ENCODE assay signal across 8 mouse cellular contexts in the genomic region with DNA sequence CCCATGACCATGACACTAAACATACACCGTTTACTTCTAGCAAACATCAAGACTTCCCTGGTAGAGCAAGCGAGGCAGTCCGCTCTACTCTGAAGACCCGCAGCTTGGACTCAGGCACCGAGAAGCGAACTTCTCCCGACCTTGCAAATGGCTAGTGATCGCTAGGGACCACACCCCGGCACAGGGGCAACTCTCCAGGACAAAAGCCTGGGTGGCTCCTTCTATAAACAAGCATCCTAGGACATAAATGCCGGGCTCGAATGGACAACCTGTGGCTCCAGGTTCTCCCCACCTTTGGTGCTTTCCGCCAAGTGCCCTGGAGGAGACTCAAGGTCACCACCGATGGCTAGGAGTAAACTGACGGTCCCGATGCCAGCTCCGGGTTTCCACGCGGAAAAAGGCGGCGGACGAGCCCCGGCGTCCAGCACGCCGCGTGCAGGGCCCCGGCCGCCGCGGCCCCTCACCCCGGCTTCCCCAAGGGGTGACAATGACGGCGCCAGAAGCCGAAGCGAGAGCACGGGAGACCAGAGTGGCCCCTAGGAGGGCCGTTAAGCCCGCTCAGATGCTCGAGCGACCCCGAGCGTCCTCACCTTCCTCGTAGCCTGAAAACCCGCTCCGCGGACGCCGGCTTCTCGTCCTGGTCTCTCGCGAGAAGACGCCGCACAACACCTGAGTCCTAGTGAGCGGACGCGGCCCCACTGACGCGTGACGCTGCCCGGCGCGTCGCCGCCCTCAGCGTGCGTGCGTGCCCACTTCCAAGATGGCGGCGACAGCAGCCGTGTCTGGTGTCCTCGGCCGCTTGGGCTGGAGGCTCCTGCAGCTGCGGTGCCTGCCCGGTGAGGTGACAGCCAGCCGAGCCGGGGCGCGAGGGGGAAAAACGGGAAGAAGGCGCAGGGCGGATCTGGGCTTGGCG. TPM values are rescaled to one million over a fixed set of nuclear protein-coding genes. Genes with fewer than 3 reads are reported as not detected.
A peak's percentile ranks its signal among the peaks of the same experiment; 100 is the strongest.
DNase-seq lines count a peak whose midpoint lies in the region; ATAC-seq and TF ChIP-seq lines count a peak whose summit lies in the region.

Gene Coq9, plus strand, starts transcription at position 660 of the 913 bp plus-strand sequence.
Gene Ciapin1, minus strand, starts transcription at position 697 of the 913 bp plus-strand sequence.

- H3K4me2 ChIP-seq in embryonic facial prominence, embryonic 13.5 days: peak within 1 kb of the TSS; percentile 88
- H3K4me2 ChIP-seq in limb, embryonic 13.5 days (replicated peaks): peak within 1 kb of the TSS; percentile 91
- H3K4me2 ChIP-seq in midbrain, embryonic 16.5 days (ENCODE audit: low read length): peak within 1 kb of the TSS; percentile 94

- ATAC-seq in embryonic facial prominence, embryonic 13.5 days (ENCODE audit: insufficient number of reproducible peaks, insufficient read depth, low FRiP score, low TSS enrichment, low read depth): peak; percentile 96
- peak; percentile 97 for ATAC-seq in limb, embryonic 13.5 days (ENCODE audit: low FRiP score, low read depth)
- peak; percentile 98 for ATAC-seq in midbrain, embryonic 16.5 days

- no peak for TF ChIP-seq CTCF in heart, adult 2 months (IDR thresholded peaks at IDR 0.05)

- DNase-seq in 3134 (ENCODE audit: extremely low read depth, insufficient read length, low spot score): peak; percentile 97
- peak; percentile 96 for DNase-seq in adrenal gland, postnatal 36 days
- peak; percentile 95 to 96 for DNase-seq in heart, adult 2 months
- peak; percentile 94 to 96 for DNase-seq in kidney, adult 8-10 months
- peak; percentile 93 to 97 for DNase-seq in spleen, postnatal 10 days (ENCODE audit: low spot score in 2 of 2)

- no peaks in the 10 kb centered on the region for H3K9me3 ChIP-seq in embryonic facial prominence, embryonic 13.5 days
- no peaks in the 10 kb centered on the region for H3K9me3 ChIP-seq in limb, embryonic 13.5 days
- no peaks in the 10 kb centered on the region for H3K9me3 ChIP-seq in midbrain, embryonic 16.5 days (replicated peaks; ENCODE audit: control insufficient read depth, low read length, poor library complexity, severe bottlenecking)

- WGBS in embryonic facial prominence, embryonic 13.5 days: 1% methylated on average over 82 of the region's 82 CpGs
- WGBS in heart, adult 2 months: under 1% methylated on average over 82 of the region's 82 CpGs
- under 1% methylated on average over 82 of the region's 82 CpGs for WGBS in limb, embryonic 13.5 days
- WGBS in midbrain, embryonic 16.5 days: under 1% methylated on average over 82 of the region's 82 CpGs

- peak; percentile 46; the same call in 1 of the 2 replicates for TF ChIP-seq EP300 in heart, adult 2 months (IDR thresholded peaks at IDR 0.05; ENCODE audit: insufficient read depth, low read depth, low read length)

- H3K9ac ChIP-seq in embryonic facial prominence, embryonic 13.5 days: peak within 1 kb of the TSS; percentile 96
- peak within 1 kb of the TSS; percentile 99 for H3K9ac ChIP-seq in heart, adult 2 months (ENCODE audit: low read depth, low read length)
- peak within 1 kb of the TSS; percentile 88 for H3K9ac ChIP-seq in limb, embryonic 13.5 days
- H3K9ac ChIP-seq in midbrain, embryonic 16.5 days (ENCODE audit: low read depth, low read length): peak within 1 kb of the TSS; percentile 97

- peak; percentile 88 for TF ChIP-seq POLR2A in heart, adult 2 months (IDR thresholded peaks at IDR 0.05; ENCODE audit: insufficient read depth, low read depth, low read length)

- H3K79me2 ChIP-seq in heart, adult 2 months (replicated peaks; ENCODE audit: control insufficient read depth, insufficient read depth, low read length): peaks cover 4% of the 10 kb centered on the region

- peak within 1 kb of the TSS; percentile 92 for H3K4me3 ChIP-seq in embryonic facial prominence, embryonic 13.5 days
- H3K4me3 ChIP-seq in heart, adult 2 months: peak within 1 kb of the TSS; percentile 70
- H3K4me3 ChIP-seq in limb, embryonic 13.5 days: peak within 1 kb of the TSS; percentile 89
- H3K4me3 ChIP-seq in midbrain, embryonic 16.5 days (ENCODE audit: low read depth, low read length): peak within 1 kb of the TSS; percentile 94

- H3K27ac ChIP-seq in embryonic facial prominence, embryonic 13.5 days: peak within 1 kb of the TSS; percentile 88
- peak within 1 kb of the TSS; percentile 96 for H3K27ac ChIP-seq in heart, adult 2 months
- H3K27ac ChIP-seq in limb, embryonic 13.5 days: peak within 1 kb of the TSS; percentile 79
- H3K27ac ChIP-seq in midbrain, embryonic 16.5 days (ENCODE audit: low read length): peak within 1 kb of the TSS; percentile 95

- intact Hi-C loops in heart, adult 2 months (cut with DNase I): loop anchor here (2.0 kb wide), 2 partner anchors 15 to 19 kb away; partner anchors contain the start of gene Polr2c

- H3K36me3 ChIP-seq in embryonic facial prominence, embryonic 13.5 days: peaks cover 5% of the 10 kb centered on the region; the same call in 1 of the 2 replicates
- H3K36me3 ChIP-seq in heart, adult 2 months (ENCODE audit: control insufficient read depth, insufficient read depth, low read length): peaks cover 5% of the 10 kb centered on the region; the same call in 1 of the 2 replicates
- peaks cover 5% of the 10 kb centered on the region for H3K36me3 ChIP-seq in limb, embryonic 13.5 days
- H3K36me3 ChIP-seq in midbrain, embryonic 16.5 days (ENCODE audit: control insufficient read depth, insufficient read depth, low read length): no peaks in the 10 kb centered on the region

- no peaks in the 10 kb centered on the region for H3K27me3 ChIP-seq in embryonic facial prominence, embryonic 13.5 days
- no peaks in the 10 kb centered on the region for H3K27me3 ChIP-seq in heart, adult 2 months (ENCODE audit: control insufficient read depth, insufficient read depth, low read length)
- no peaks in the 10 kb centered on the region for H3K27me3 ChIP-seq in limb, embryonic 13.5 days
- no peaks in the 10 kb centered on the region for H3K27me3 ChIP-seq in midbrain, embryonic 16.5 days (ENCODE audit: control insufficient read depth, insufficient read depth, low read depth, low read length)

- peaks cover 18% of the 10 kb centered on the region for H3K4me1 ChIP-seq in embryonic facial prominence, embryonic 13.5 days
- peaks cover 2% of the 10 kb centered on the region for H3K4me1 ChIP-seq in heart, adult 2 months (ENCODE audit: control insufficient read depth, insufficient read depth, low read length)
- peaks cover 17% of the 10 kb centered on the region for H3K4me1 ChIP-seq in limb, embryonic 13.5 days
- H3K4me1 ChIP-seq in midbrain, embryonic 16.5 days (ENCODE audit: control insufficient read depth, insufficient read depth, low read length): peaks cover 12% of the 10 kb centered on the region

RNA-seq across cellular contexts. Expression of gene Coq9, which starts in this region (rescaled TPM):
- total RNA-seq in adrenal gland, postnatal 36 days (2021): 100 to 1,000 TPM; 152 to 219 TPM
- polyA plus RNA-seq in embryonic facial prominence, embryonic 13.5 days (2015; fragmentation: Nextera tagmentation; extraction: Ambion mirVana): 61.8 and 65.9 TPM in 2 replicates
- 100 to 1,000 TPM; 545 to 681 TPM for total RNA-seq in heart, adult 2 months (2021)
- 823 and 843 TPM in 2 replicates for polyA plus RNA-seq in heart, adult 2 months (2012; rRNA removed)
- polyA plus RNA-seq in limb, embryonic 13.5 days (2015; fragmentation: Nextera tagmentation; extraction: Ambion mirVana): 72.7 and 73.7 TPM in 2 replicates
- polyA plus RNA-seq in midbrain, embryonic 16.5 days (2015; fragmentation: Nextera tagmentation; extraction: Ambion mirVana): 53.5 and 61.2 TPM in 2 replicates

RNA-seq across cellular contexts. Expression of gene Ciapin1, which starts in this region (rescaled TPM):
- 100 to 1,000 TPM in 1 of 2 experiments, 10 to 100 TPM in 1; 70.2 to 106 TPM for total RNA-seq in adrenal gland, postnatal 36 days (2021)
- polyA plus RNA-seq in embryonic facial prominence, embryonic 13.5 days (2015; fragmentation: Nextera tagmentation; extraction: Ambion mirVana): 109 and 123 TPM in 2 replicates
- 10 to 100 TPM; 81.9 to 98.6 TPM for total RNA-seq in heart, adult 2 months (2021)
- polyA plus RNA-seq in heart, adult 2 months (2012; rRNA removed): 57.2 TPM in 2 replicates
- polyA plus RNA-seq in limb, embryonic 13.5 days (2015; fragmentation: Nextera tagmentation; extraction: Ambion mirVana): 127 and 133 TPM in 2 replicates
- polyA plus RNA-seq in midbrain, embryonic 16.5 days (2015; fragmentation: Nextera tagmentation; extraction: Ambion mirVana): 188 and 194 TPM in 2 replicates

Comparison
In these comparisons a context has a peak if more than half of its experiments do, and no peak if none do; other contexts are left out.
1. Peak in every context shown above with its lines: DNase-seq, ATAC-seq, H3K4me3 ChIP-seq and H3K27ac ChIP-seq.
2. RNA of gene Coq9 (polyA plus RNA-seq): 823 to 843 TPM in heart, adult 2 months; 72.7 to 73.7 TPM in limb, embryonic 13.5 days, 61.8 to 65.9 TPM in embryonic facial prominence, embryonic 13.5 days and 53.5 to 61.2 TPM in midbrain, embryonic 16.5 days; every median in the first group is over 10 times any median in the second.